Mouse (Mus musculus) adrenal gland, adult 2 months (tissue): ENCODE measurements around the gene Inpp4b. TPM values are rescaled to one million over a fixed set of nuclear protein-coding genes. Genes with fewer than 3 reads are reported as not detected.

Experiments used
- DNase-seq: peaks from one replicate; pipeline ENCODE4 v3.0.0; 2021
- polyA plus RNA-seq: library from polyadenylated mRNA; depleted of rRNA; stranded (reverse); fragments of >200 nt; gene quantifications from 2 replicates; pipeline ENCODE4 v1.2.3, GENCODE M21; 2012
- total RNA-seq, 2 experiments: library from RNA; stranded (reverse); gene quantifications; 2 replicates each; pipeline ENCODE4 v1.2.3; 2021

The Inpp4b gene
- total and polyA plus RNA-seq, 3 experiments, result 0.20 to 8.1 (median 6.4) TPM

- no peak for DNase-seq
Measured at GRCm38 (mm10) chr8:81731332-81731731, 389.0 kb downstream of the Inpp4b start.

GRCm38 (mm10) chr8:81735655-81736054 lies 393.3 kb downstream of the Inpp4b start:
- no peak for DNase-seq

GRCm38 (mm10) chr8:81736103-81736502 lies 393.7 kb downstream of the Inpp4b start:
- no peak for DNase-seq

- no peak for DNase-seq
Measured at GRCm38 (mm10) chr8:81742588-81742987, 400.2 kb downstream of the Inpp4b start.

- DNase-seq, result no peak
Measured at GRCm38 (mm10) chr8:81743040-81743439, 400.7 kb downstream of the Inpp4b start.

GRCm38 (mm10) chr8:81745439-81745838 lies 403.1 kb downstream of the Inpp4b start:
- no peak for DNase-seq

GRCm38 (mm10) chr8:81751159-81751558 lies 408.8 kb downstream of the Inpp4b start:
- DNase-seq, result no peak

GRCm38 (mm10) chr8:81756663-81757062 lies 414.3 kb downstream of the Inpp4b start:
- peak; percentile 4 for DNase-seq

GRCm38 (mm10) chr8:81757580-81758144 lies 415.3 kb downstream of the Inpp4b start:
- DNase-seq, result no peak

GRCm38 (mm10) chr8:81761466-81761865 lies 419.1 kb downstream of the Inpp4b start:
- no peak for DNase-seq

GRCm38 (mm10) chr8:81766033-81766432 lies 423.7 kb downstream of the Inpp4b start:
- no peak for DNase-seq

GRCm38 (mm10) chr8:81767411-81768312 lies 425.3 kb downstream of the Inpp4b start:
- peak; percentile 29 for DNase-seq

- no peak for DNase-seq
Measured at GRCm38 (mm10) chr8:81768313-81768675, 425.9 kb downstream of the Inpp4b start.

GRCm38 (mm10) chr8:81768731-81769445 lies 426.5 kb downstream of the Inpp4b start:
- no peak for DNase-seq

- no peak for DNase-seq
Measured at GRCm38 (mm10) chr8:81770603-81771276, 428.4 kb downstream of the Inpp4b start.

GRCm38 (mm10) chr8:81772855-81773254 lies 430.5 kb downstream of the Inpp4b start:
- DNase-seq, result no peak

GRCm38 (mm10) chr8:81773305-81773965 lies 431.1 kb downstream of the Inpp4b start:
- no peak for DNase-seq

- no peak for DNase-seq
Measured at GRCm38 (mm10) chr8:81774010-81774409, 431.7 kb downstream of the Inpp4b start.

- no peak for DNase-seq
Measured at GRCm38 (mm10) chr8:81774454-81774853, 432.1 kb downstream of the Inpp4b start.

GRCm38 (mm10) chr8:81776516-81777237 lies 434.3 kb downstream of the Inpp4b start:
- no peak for DNase-seq

GRCm38 (mm10) chr8:81777704-81778103 lies 435.3 kb downstream of the Inpp4b start:
- DNase-seq, result no peak
